In the genomic region with DNA sequence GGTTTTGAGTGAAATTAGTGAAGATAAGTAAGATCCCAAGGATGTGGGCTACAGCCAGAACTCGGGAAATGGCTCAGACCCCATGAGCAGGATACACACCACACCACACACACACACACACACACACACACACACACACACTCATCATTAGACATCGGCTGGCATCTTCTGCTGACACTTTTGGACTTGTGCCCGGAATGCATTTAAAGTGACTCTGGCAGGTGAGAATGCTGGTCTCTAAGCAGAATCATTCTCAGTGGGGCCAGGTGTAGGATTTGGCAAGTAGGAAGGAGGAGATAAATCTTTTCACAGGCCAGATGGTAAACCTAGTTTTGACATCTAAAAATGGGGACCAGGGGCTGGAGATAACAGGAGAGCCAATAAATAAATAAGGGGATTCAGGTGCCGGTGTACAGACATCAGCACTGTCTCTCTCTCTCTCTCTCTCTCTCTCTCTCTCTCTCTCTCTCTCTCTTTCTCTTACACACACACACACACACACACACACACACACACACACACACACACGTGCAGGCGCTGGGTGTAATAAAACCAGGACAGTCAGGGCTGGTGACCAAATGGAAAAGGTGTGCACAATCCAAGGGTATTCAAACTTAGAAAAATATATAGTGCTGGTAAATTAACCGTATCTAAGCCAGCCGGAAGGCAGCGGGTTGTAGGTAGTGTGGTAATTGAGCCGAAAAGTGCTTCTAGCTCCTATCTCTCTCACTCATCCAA, we compare ENCODE assay signal across 9 mouse cellular contexts. TPM values are rescaled to one million over a fixed set of nuclear protein-coding genes. Genes with fewer than 3 reads are reported as not detected.
DNase-seq lines count a peak whose midpoint lies in the region; ATAC-seq and TF ChIP-seq lines count a peak whose summit lies in the region.
"Had no signal": no experiment of that assay in that cellular context is flagged by ENCODE, and none has a peak within 500 bp of the region (broad histone marks: within the 10 kb centered on the region; RNA-seq: fewer than 3 reads in every experiment).

No protein-coding gene starts in this region.

- H3K4me2 ChIP-seq in embryonic facial prominence, embryonic 14.5 days (ENCODE audit: low read depth, low read length), result peak overlapping the region; percentile 68
- H3K4me2 ChIP-seq in limb, embryonic 13.5 days (replicated peaks), result peak overlapping the region; percentile 70
- no peak overlapping the region for H3K4me2 ChIP-seq in lung, postnatal 0 days (replicated peaks; ENCODE audit: low read depth, low read length)

- peak overlapping the region; percentile 59 for H3K4me3 ChIP-seq in heart, embryonic 10.5 days
- no peak overlapping the region for H3K4me3 ChIP-seq in C2C12 (ENCODE audit: insufficient read depth, poor library complexity, severe bottlenecking)
- peak overlapping the region; percentile 41; the same call in 1 of the 2 replicates for H3K4me3 ChIP-seq in embryonic facial prominence, embryonic 14.5 days (ENCODE audit: low read depth, low read length)
- peak overlapping the region; percentile 42 for H3K4me3 ChIP-seq in limb, embryonic 13.5 days
- H3K4me3 ChIP-seq in lung, postnatal 0 days (ENCODE audit: low read depth, low read length), result no peak overlapping the region

- H3ac ChIP-seq in C2C12 (ENCODE audit: control insufficient read depth, insufficient read length, low read depth), result no peak overlapping the region

- peaks cover 40% of the 10 kb centered on the region for H3K4me1 ChIP-seq in heart, embryonic 10.5 days
- peaks cover 11% of the 10 kb centered on the region for H3K4me1 ChIP-seq in embryonic facial prominence, embryonic 14.5 days (ENCODE audit: control insufficient read depth, insufficient read depth, low read length)
- peaks cover 13% of the 10 kb centered on the region; the same call in 1 of the 2 replicates for H3K4me1 ChIP-seq in limb, embryonic 13.5 days
- no peaks in the 10 kb centered on the region; the same call in 1 of the 2 replicates for H3K4me1 ChIP-seq in lung, postnatal 0 days (ENCODE audit: insufficient read depth, low read depth, low read length)

- ATAC-seq in embryonic facial prominence, embryonic 14.5 days (ENCODE audit: low read depth), result no peak
- ATAC-seq in limb, embryonic 13.5 days (ENCODE audit: low FRiP score, low read depth), result no peak
- no peak for ATAC-seq in megakaryocyte progenitor cell, adult 5-6 weeks (replicated peaks; ENCODE audit: poor library complexity)
- no peak for ATAC-seq in lung, postnatal 0 days

- no peak for TF ChIP-seq CTCF in C2C12 (IDR thresholded peaks at IDR 0.05; ENCODE audit: control insufficient read depth, insufficient read depth, insufficient read length)
- TF ChIP-seq CTCF in lung, postnatal 0 days (IDR thresholded peaks at IDR 0.05), result no peak

- peaks cover 83% of the 10 kb centered on the region for H3K27me3 ChIP-seq in heart, embryonic 10.5 days (ENCODE audit: insufficient read depth, poor library complexity, severe bottlenecking)
- peaks cover 31% of the 10 kb centered on the region for H3K27me3 ChIP-seq in C2C12 (ENCODE audit: control insufficient read depth, insufficient read depth, insufficient read length)
- peaks cover 28% of the 10 kb centered on the region for H3K27me3 ChIP-seq in embryonic facial prominence, embryonic 14.5 days (replicated peaks; ENCODE audit: control insufficient read depth, insufficient read depth, low read length)
- peaks cover 79% of the 10 kb centered on the region for H3K27me3 ChIP-seq in limb, embryonic 13.5 days
- peaks cover 23% of the 10 kb centered on the region for H3K27me3 ChIP-seq in lung, postnatal 0 days (replicated peaks; ENCODE audit: insufficient read depth, low read length)

- WGBS in heart, embryonic 10.5 days, result 47% methylated on average over 10 of the region's 10 CpGs
- WGBS in embryonic facial prominence, embryonic 14.5 days, result 42% methylated on average over 10 of the region's 10 CpGs
- WGBS in limb, embryonic 13.5 days, result 48% methylated on average over 10 of the region's 10 CpGs
- 42% methylated on average over 10 of the region's 10 CpGs for WGBS in lung, postnatal 0 days

- H3K9ac ChIP-seq in embryonic facial prominence, embryonic 14.5 days (ENCODE audit: low read depth, low read length), result no peak overlapping the region
- no peak overlapping the region for H3K9ac ChIP-seq in limb, embryonic 13.5 days
- no peak overlapping the region for H3K9ac ChIP-seq in lung, postnatal 0 days (replicated peaks; ENCODE audit: low read depth)

- H3K36me3 ChIP-seq in heart, embryonic 10.5 days, result no peaks in the 10 kb centered on the region
- no peaks in the 10 kb centered on the region for H3K36me3 ChIP-seq in C2C12 (ENCODE audit: control insufficient read depth, insufficient read depth)
- H3K36me3 ChIP-seq in embryonic facial prominence, embryonic 14.5 days (ENCODE audit: control insufficient read depth, insufficient read depth, low read length), result no peaks in the 10 kb centered on the region
- H3K36me3 ChIP-seq in limb, embryonic 13.5 days, result no peaks in the 10 kb centered on the region
- no peaks in the 10 kb centered on the region for H3K36me3 ChIP-seq in lung, postnatal 0 days (ENCODE audit: insufficient read depth, low read length)

- H3K9me3 ChIP-seq in heart, embryonic 10.5 days, result no peaks in the 10 kb centered on the region
- no peaks in the 10 kb centered on the region for H3K9me3 ChIP-seq in embryonic facial prominence, embryonic 14.5 days (ENCODE audit: control insufficient read depth, low read length)
- H3K9me3 ChIP-seq in limb, embryonic 13.5 days, result no peaks in the 10 kb centered on the region
- H3K9me3 ChIP-seq in lung, postnatal 0 days (ENCODE audit: low read length), result no peaks in the 10 kb centered on the region

- H3K79me3 ChIP-seq in C2C12 (ENCODE audit: low read depth), result no peaks in the 10 kb centered on the region

- H3K79me2 ChIP-seq in C2C12 (ENCODE audit: control insufficient read depth, insufficient read depth), result no peaks in the 10 kb centered on the region

- no peak for DNase-seq in heart, embryonic 10.5 days (ENCODE audit: low spot score)
- DNase-seq in heart, adult 11 months, result no peak
- DNase-seq in embryonic facial prominence, embryonic 14.5 days (ENCODE audit: low spot score), result peak; percentile 33
- DNase-seq in adrenal gland, postnatal 10 days, result no peak
- no peak for DNase-seq in lung, postnatal 0 days (ENCODE audit: low spot score)

- H3K27ac ChIP-seq in heart, embryonic 10.5 days, result no peak overlapping the region
- H3K27ac ChIP-seq in embryonic facial prominence, embryonic 14.5 days (replicated peaks; ENCODE audit: low read depth, low read length), result no peak overlapping the region; the same call in 1 of the 2 replicates
- no peak overlapping the region for H3K27ac ChIP-seq in limb, embryonic 13.5 days
- no peak overlapping the region for H3K27ac ChIP-seq in lung, postnatal 0 days (ENCODE audit: low read length)

- TF ChIP-seq EP300 in lung, postnatal 0 days (IDR thresholded peaks at IDR 0.05), result no peak

RNA-seq across cellular contexts. Expression of a gene that starts 7.6 kb away (rescaled TPM):
- 0.03 and 0.06 TPM in 2 replicates for polyA plus RNA-seq in heart, embryonic 10.5 days (2016; fragmentation: Nextera tagmentation; extraction: Ambion mirVana)
- polyA plus RNA-seq in C2C12 (2012; fragmentation: generic; extraction: Trizol), result 0.20 TPM
- polyA plus RNA-seq in embryonic facial prominence, embryonic 14.5 days (2014; fragmentation: Nextera tagmentation; extraction: Ambion mirVana), result 1.4 TPM in 2 replicates
- polyA plus RNA-seq in limb, embryonic 13.5 days (2015; fragmentation: Nextera tagmentation; extraction: Ambion mirVana), result 0.15 and 0.20 TPM in 2 replicates
- total RNA-seq in adrenal gland, postnatal 10 days (2021), result 1 to 10 TPM; 3.4 to 4.8 TPM
- not detected in 2 replicates for total RNA-seq in megakaryocyte progenitor cell, adult 5-6 weeks (2015)
- not detected in 2 replicates for total RNA-seq in megakaryocyte progenitor cell, adult 5-6 weeks (2017)
- 0.04 TPM in 1 of 2 replicates, not detected in the other for polyA plus RNA-seq in lung, postnatal 0 days (2015; fragmentation: Nextera tagmentation; extraction: Ambion mirVana)

RNA-seq across cellular contexts. Expression of a gene that starts 9.1 kb away (rescaled TPM):
- polyA plus RNA-seq in heart, embryonic 10.5 days (2016; fragmentation: Nextera tagmentation; extraction: Ambion mirVana), result 0.13 TPM in 1 of 2 replicates, not detected in the other
- not detected for polyA plus RNA-seq in C2C12 (2012; fragmentation: generic; extraction: Trizol)
- 0.90 and 1.3 TPM in 2 replicates for polyA plus RNA-seq in embryonic facial prominence, embryonic 14.5 days (2014; fragmentation: Nextera tagmentation; extraction: Ambion mirVana)
- not detected in 2 replicates for polyA plus RNA-seq in limb, embryonic 13.5 days (2015; fragmentation: Nextera tagmentation; extraction: Ambion mirVana)
- 1 to 10 TPM; 1.8 to 4.2 TPM for total RNA-seq in adrenal gland, postnatal 10 days (2021)
- total RNA-seq in megakaryocyte progenitor cell, adult 5-6 weeks (2015), result not detected in 2 replicates
- total RNA-seq in megakaryocyte progenitor cell, adult 5-6 weeks (2017), result not detected in 2 replicates
- polyA plus RNA-seq in lung, postnatal 0 days (2015; fragmentation: Nextera tagmentation; extraction: Ambion mirVana), result not detected in 2 replicates

RNA-seq across cellular contexts. Expression of a gene that starts 26.5 kb away (rescaled TPM):
- not detected in 2 replicates for polyA plus RNA-seq in heart, embryonic 10.5 days (2016; fragmentation: Nextera tagmentation; extraction: Ambion mirVana)
- polyA plus RNA-seq in C2C12 (2012; fragmentation: generic; extraction: Trizol), result not detected
- polyA plus RNA-seq in embryonic facial prominence, embryonic 14.5 days (2014; fragmentation: Nextera tagmentation; extraction: Ambion mirVana), result not detected in 2 replicates
- polyA plus RNA-seq in limb, embryonic 13.5 days (2015; fragmentation: Nextera tagmentation; extraction: Ambion mirVana), result not detected in 2 replicates
- under 1 TPM in 1 of 2 experiments, not detected in 1; 0.12 TPM for total RNA-seq in adrenal gland, postnatal 10 days (2021)
- total RNA-seq in megakaryocyte progenitor cell, adult 5-6 weeks (2015), result not detected in 2 replicates
- not detected in 2 replicates for total RNA-seq in megakaryocyte progenitor cell, adult 5-6 weeks (2017)
- polyA plus RNA-seq in lung, postnatal 0 days (2015; fragmentation: Nextera tagmentation; extraction: Ambion mirVana), result not detected in 2 replicates
- polyA plus RNA-seq: large intestine, adult 2 months had no signal

RNA-seq across cellular contexts. Expression of a gene that starts 31.9 kb away (rescaled TPM):
- 5.2 and 5.6 TPM in 2 replicates for polyA plus RNA-seq in heart, embryonic 10.5 days (2016; fragmentation: Nextera tagmentation; extraction: Ambion mirVana)
- polyA plus RNA-seq in C2C12 (2012; fragmentation: generic; extraction: Trizol), result 26.6 TPM
- polyA plus RNA-seq in embryonic facial prominence, embryonic 14.5 days (2014; fragmentation: Nextera tagmentation; extraction: Ambion mirVana), result 8.9 and 13.0 TPM in 2 replicates
- polyA plus RNA-seq in limb, embryonic 13.5 days (2015; fragmentation: Nextera tagmentation; extraction: Ambion mirVana), result 4.7 and 4.9 TPM in 2 replicates
- 10 to 100 TPM; 31.8 to 36.3 TPM for total RNA-seq in adrenal gland, postnatal 10 days (2021)
- total RNA-seq in megakaryocyte progenitor cell, adult 5-6 weeks (2015), result 0.30 and 0.73 TPM in 2 replicates
- 0.71 and 3.0 TPM in 2 replicates for total RNA-seq in megakaryocyte progenitor cell, adult 5-6 weeks (2017)
- 32.9 and 40.5 TPM in 2 replicates for polyA plus RNA-seq in lung, postnatal 0 days (2015; fragmentation: Nextera tagmentation; extraction: Ambion mirVana)

RNA-seq across cellular contexts. Expression of a gene that starts 56.0 kb away (rescaled TPM):
- polyA plus RNA-seq in heart, embryonic 10.5 days (2016; fragmentation: Nextera tagmentation; extraction: Ambion mirVana), result 0.06 and 1.2 TPM in 2 replicates
- polyA plus RNA-seq in C2C12 (2012; fragmentation: generic; extraction: Trizol), result 0.01 TPM
- polyA plus RNA-seq in embryonic facial prominence, embryonic 14.5 days (2014; fragmentation: Nextera tagmentation; extraction: Ambion mirVana), result 0.04 TPM in 1 of 2 replicates, not detected in the other
- polyA plus RNA-seq in limb, embryonic 13.5 days (2015; fragmentation: Nextera tagmentation; extraction: Ambion mirVana), result 0.05 TPM in 2 replicates
- total RNA-seq in adrenal gland, postnatal 10 days (2021), result 1 to 10 TPM in 1 of 2 experiments, under 1 TPM in 1; 0.85 to 2.1 TPM
- total RNA-seq in megakaryocyte progenitor cell, adult 5-6 weeks (2015), result not detected in 2 replicates
- total RNA-seq in megakaryocyte progenitor cell, adult 5-6 weeks (2017), result not detected in 2 replicates
- not detected in 2 replicates for polyA plus RNA-seq in lung, postnatal 0 days (2015; fragmentation: Nextera tagmentation; extraction: Ambion mirVana)

Comparison
In these comparisons a context has a peak if more than half of its experiments do, and no peak if none do; other contexts are left out.
1. H3K4me3 ChIP-seq: peak in heart, embryonic 10.5 days (single experiment), embryonic facial prominence, embryonic 14.5 days (single experiment) and limb, embryonic 13.5 days (single experiment); none in C2C12 (single experiment) and lung, postnatal 0 days (single experiment).